Mouse (Mus musculus) limb, embryonic 13.5 days (tissue): ENCODE data around the gene 3110082I17Rik. TPM values are rescaled to one million over a fixed set of nuclear protein-coding genes. Genes with fewer than 3 reads are reported as not detected.
"Not testable (repeated sequence)": the region's sequence is repeated elsewhere in the genome, so short reads cannot be mapped to it uniquely, and the experiment has no call there.

Source experiments
- ATAC-seq: fragments of 200-750 bp; cut with Nextera tagmentation; 2 replicates; pipeline ENCODE4 v1.8.0; 2017; ENCODE audit warnings: low read depth, moderate number of reproducible peaks, moderate TSS enrichment; ENCODE audit not compliant: low FRiP score
- H3K27ac ChIP-seq: fragments of 300-500 bp; sonication (generic); 2 replicates; pipeline ENCODE4 v1.5.1; 2015; ENCODE audit warnings: inconsistent platforms, mild to moderate bottlenecking, moderate library complexity
- H3K27me3 ChIP-seq: fragments of 300-500 bp; sonication (generic); 2 replicates; pipeline ENCODE4 v1.6.1; 2015; ENCODE audit warnings: mild to moderate bottlenecking, inconsistent platforms
- H3K36me3 ChIP-seq: fragments of 300-500 bp; sonication (generic); 2 replicates; pipeline ENCODE4 v1.6.1; 2015; ENCODE audit warnings: inconsistent platforms, mild to moderate bottlenecking, moderate library complexity
- H3K4me1 ChIP-seq: fragments of 300-500 bp; sonication (generic); 2 replicates; pipeline ENCODE4 v1.6.1; 2015; ENCODE audit warnings: inconsistent platforms
- H3K4me2 ChIP-seq: fragments of 300-500 bp; sonication (generic); replicated peaks from 2 replicates; pipeline ENCODE4 v1.6.1; 2015; ENCODE audit warnings: inconsistent platforms, mild to moderate bottlenecking, moderate library complexity
- H3K4me3 ChIP-seq: fragments of 300-500 bp; sonication (generic); 2 replicates; pipeline ENCODE4 v1.5.1; 2015; ENCODE audit warnings: moderate library complexity, mild to moderate bottlenecking, inconsistent platforms
- H3K9ac ChIP-seq: fragments of 300-500 bp; sonication (generic); 2 replicates; pipeline ENCODE4 v1.6.1; 2015; ENCODE audit warnings: mild to moderate bottlenecking, inconsistent platforms
- H3K9me3 ChIP-seq: fragments of 300-500 bp; sonication (generic); 2 replicates; pipeline ENCODE4 v1.6.1; 2016; ENCODE audit warnings: inconsistent platforms
- WGBS: fragments of 180-500 bp; shearing (Covaris S2); methylation state at CpG from one replicate; pipeline ENCODE4 v1.1.7; 2015; 5-methylcytosine and 5-hydroxymethylcytosine counted together
- polyA plus RNA-seq: library from polyadenylated mRNA; unstranded; fragments of >200 nt; fragmentation: Nextera tagmentation; extraction: Ambion mirVana; gene quantifications from 2 replicates; pipeline ENCODE4 v1.2.1, GENCODE M21; 2015

The 3110082I17Rik gene
- polyA plus RNA-seq, 1 experiment from 2014 or later, result 32.6 TPM

- no peak overlapping the region for H3K4me2 ChIP-seq
- 0 out of 2 replicates have a peak, but pooled peaks cover 6% of the 10 kb centered on the region for H3K36me3 ChIP-seq
- no peak overlapping the region for H3K4me3 ChIP-seq
- 74% methylated on average over 11 of the region's 11 CpGs for whole genome bisulfite sequencing
- H3K4me1 ChIP-seq, result peaks cover 57% of the 10 kb centered on the region
- peak overlapping the region; percentile 3; the same call in 1 of the 2 replicates for H3K9ac ChIP-seq
- H3K27ac ChIP-seq, result no peak overlapping the region
- no peak for ATAC-seq
- H3K9me3 ChIP-seq, result no peaks in the 10 kb centered on the region
- no peaks in the 10 kb centered on the region for H3K27me3 ChIP-seq
Observed at GRCm38 (mm10) chr5:139391309-139391990, 68.9 kb downstream of the 3110082I17Rik start.

GRCm38 (mm10) chr5:139390324-139391119, 69.8 kb downstream of the 3110082I17Rik start:
- not testable (repeated sequence) for H3K4me3 ChIP-seq, H3K36me3 ChIP-seq, ATAC-seq, H3K9ac ChIP-seq, H3K27me3 ChIP-seq, H3K27ac ChIP-seq, H3K4me2 ChIP-seq, H3K9me3 ChIP-seq
- 77% methylated on average over 5 of the region's 5 CpGs for WGBS
- peaks cover 57% of the 10 kb centered on the region for H3K4me1 ChIP-seq

- H3K27ac ChIP-seq, result peak overlapping the region; percentile 92
- H3K9me3 ChIP-seq, result no peaks in the 10 kb centered on the region
- 0 out of 2 replicates have a peak, but pooled peaks cover 6% of the 10 kb centered on the region for H3K36me3 ChIP-seq
- no peak; the same call in 1 of the 2 replicates for ATAC-seq
- peak overlapping the region; percentile 53; the same call in 1 of the 2 replicates for H3K9ac ChIP-seq
- H3K4me1 ChIP-seq, result peaks cover 50% of the 10 kb centered on the region
- peak overlapping the region; percentile 23 for H3K4me2 ChIP-seq
- 13% methylated on average over 6 of the region's 6 CpGs for WGBS
- no peaks in the 10 kb centered on the region for H3K27me3 ChIP-seq
- no peak overlapping the region for H3K4me3 ChIP-seq
Observed at GRCm38 (mm10) chr5:139389676-139390061, 70.7 kb downstream of the 3110082I17Rik start.

GRCm38 (mm10) chr5:139388694-139389675, 71.3 kb downstream of the 3110082I17Rik start:
- peak overlapping the region; percentile 23 for H3K4me2 ChIP-seq
- H3K4me3 ChIP-seq, result no peak overlapping the region
- H3K27me3 ChIP-seq, result no peaks in the 10 kb centered on the region
- peak overlapping the region; percentile 92 for H3K27ac ChIP-seq
- H3K9ac ChIP-seq, result peak overlapping the region; percentile 53
- WGBS, result 43% methylated on average over 17 of the region's 17 CpGs
- H3K9me3 ChIP-seq, result no peaks in the 10 kb centered on the region
- no peak for ATAC-seq
- H3K36me3 ChIP-seq, result 0 out of 2 replicates have a peak, but pooled peaks cover 6% of the 10 kb centered on the region
- H3K4me1 ChIP-seq, result peaks cover 43% of the 10 kb centered on the region

GRCm38 (mm10) chr5:139388195-139388570, 72.1 kb downstream of the 3110082I17Rik start:
- WGBS, result 47% methylated on average over 4 of the region's 4 CpGs
- Histone ChIP-seq H3K4me1 (peaks cover 43% of the 10 kb centered on the region), H3K4me2 (peak overlapping the region; percentile 1; the same call in 1 of the 2 replicates), H3K4me3 (no peak overlapping the region), H3K27me3 (no peaks in the 10 kb centered on the region), H3K36me3 (0 out of 2 replicates have a peak, but pooled peaks cover 6% of the 10 kb centered on the region), H3K9me3 (no peaks in the 10 kb centered on the region), H3K9ac (peak overlapping the region; percentile 48; the same call in 1 of the 2 replicates), H3K27ac (peak overlapping the region; percentile 92)
- no peak for ATAC-seq

GRCm38 (mm10) chr5:139387329-139388194, 72.8 kb downstream of the 3110082I17Rik start:
- no peaks in the 10 kb centered on the region for H3K9me3 ChIP-seq
- peak; percentile 37; the same call in 1 of the 2 replicates for ATAC-seq
- 0 out of 2 replicates have a peak, but pooled peaks cover 2% of the 10 kb centered on the region for H3K36me3 ChIP-seq
- peak overlapping the region; percentile 1; the same call in 1 of the 2 replicates for H3K4me2 ChIP-seq
- no peaks in the 10 kb centered on the region for H3K27me3 ChIP-seq
- H3K27ac ChIP-seq, result peak overlapping the region; percentile 92
- peak overlapping the region; percentile 48; the same call in 1 of the 2 replicates for H3K9ac ChIP-seq
- 53% methylated on average over 10 of the region's 10 CpGs for WGBS
- H3K4me3 ChIP-seq, result no peak overlapping the region
- peaks cover 45% of the 10 kb centered on the region for H3K4me1 ChIP-seq

GRCm38 (mm10) chr5:139386047-139386446, 74.3 kb downstream of the 3110082I17Rik start:
- 90% methylated on average over 5 of the region's 5 CpGs for WGBS
- no peak overlapping the region for H3K4me3 ChIP-seq
- ATAC-seq, result no peak

GRCm38 (mm10) chr5:139384531-139384930, 75.8 kb downstream of the 3110082I17Rik start:
- H3K27me3 ChIP-seq, result no peaks in the 10 kb centered on the region
- peaks cover 49% of the 10 kb centered on the region for H3K4me1 ChIP-seq
- no peak overlapping the region for H3K4me2 ChIP-seq
- no peak for ATAC-seq
- 64% methylated on average over 10 of the region's 10 CpGs for WGBS
- H3K9me3 ChIP-seq, result no peaks in the 10 kb centered on the region
- H3K27ac ChIP-seq, result no peak overlapping the region
- no peaks in the 10 kb centered on the region for H3K36me3 ChIP-seq
- 0 out of 2 replicates have a peak overlapping the region, but pooled peaks have one; percentile 31 for H3K9ac ChIP-seq
- no peak overlapping the region for H3K4me3 ChIP-seq

More at GRCm38 (mm10) chr5:139386047-139386446, 74.3 kb downstream of the 3110082I17Rik start:
- Histone ChIP-seq H3K9me3 (no peaks in the 10 kb centered on the region), H3K9ac (no peak overlapping the region), H3K4me1 (peaks cover 50% of the 10 kb centered on the region), H3K4me2 (no peak overlapping the region), H3K36me3 (no peaks in the 10 kb centered on the region), H3K27me3 (no peaks in the 10 kb centered on the region), H3K27ac (no peak overlapping the region)

GRCm38 (mm10) chr5:139383234-139383633, 77.1 kb downstream of the 3110082I17Rik start:
- Histone ChIP-seq H3K36me3 (no peaks in the 10 kb centered on the region), H3K27me3 (no peaks in the 10 kb centered on the region), H3K27ac (no peak overlapping the region), H3K9ac (no peak overlapping the region), H3K9me3 (no peaks in the 10 kb centered on the region), H3K4me1 (peaks cover 45% of the 10 kb centered on the region), H3K4me3 (no peak overlapping the region), H3K4me2 (no peak overlapping the region)
- WGBS, result 77% methylated on average over 9 of the region's 9 CpGs
- ATAC-seq, result no peak

GRCm38 (mm10) chr5:139382760-139383159, 77.6 kb downstream of the 3110082I17Rik start:
- H3K9me3 ChIP-seq, result no peaks in the 10 kb centered on the region
- H3K4me3 ChIP-seq, result no peak overlapping the region
- peak overlapping the region; percentile 40; the same call in 1 of the 2 replicates for H3K27ac ChIP-seq
- H3K9ac ChIP-seq, result peak overlapping the region; percentile 6; the same call in 1 of the 2 replicates
- H3K4me1 ChIP-seq, result peaks cover 45% of the 10 kb centered on the region
- 71% methylated on average over 8 of the region's 8 CpGs for WGBS
- H3K36me3 ChIP-seq, result no peaks in the 10 kb centered on the region
- ATAC-seq, result no peak
- 0 out of 2 replicates have a peak overlapping the region, but pooled peaks have one; percentile 14 for H3K4me2 ChIP-seq
- no peaks in the 10 kb centered on the region for H3K27me3 ChIP-seq
